Mouse (Mus musculus): ENCODE measurements around the gene Olfr223.
"Not testable (repeated sequence)": the region's sequence is repeated elsewhere in the genome, so short reads cannot be mapped to it uniquely, and the experiment has no call there.

Gene Olfr223

GRCm38 (mm10) chr11:59596950-59597349 lies 3.9 kb upstream of the Olfr223 start:
- no peak for DNase-seq (ENCODE audit: low spot score in 2 of 2)

- no peak for DNase-seq (ENCODE audit: low spot score in 2 of 2)
These were observed 3.0 kb upstream of the Olfr223 start for GRCm38 (mm10) chr11:59596091-59596490.

- DNase-seq (ENCODE audit: low spot score in 2 of 2) = no peak
These were observed 3.6 kb downstream of the Olfr223 start for GRCm38 (mm10) chr11:59589496-59589895.

- DNase-seq (ENCODE audit: low spot score in 2 of 2) = no peak
These were observed 8.6 kb downstream of the Olfr223 start for GRCm38 (mm10) chr11:59584539-59584938.

DNA sequence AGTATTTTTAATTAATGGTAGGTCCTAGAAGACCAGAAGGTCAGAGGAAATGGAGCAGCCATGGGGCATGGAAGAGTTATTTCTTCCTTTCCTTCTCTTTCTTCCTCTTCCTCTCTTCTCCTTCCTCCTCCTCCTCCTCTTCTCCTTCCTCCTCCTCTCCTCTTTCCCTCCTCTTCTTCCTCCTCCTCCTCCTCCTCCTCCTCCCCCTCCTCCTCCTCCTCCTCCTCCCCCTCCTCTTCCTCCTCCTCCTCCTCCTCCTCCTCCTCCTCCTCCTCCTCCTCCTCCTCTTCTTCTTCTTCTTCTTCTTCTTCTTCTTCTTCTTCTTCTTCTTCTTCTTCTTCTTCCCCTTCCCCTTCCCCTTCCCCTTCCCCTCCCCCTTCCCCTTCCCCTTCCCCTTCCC lies 17.0 kb downstream of the Olfr223 start, which contains the start of gene Olfr222:
Gene Olfr222 (minus strand): TSS at position 101 of the 400 bp plus-strand sequence.
- not testable (repeated sequence) for DNase-seq (ENCODE audit: low spot score in 2 of 2)

DNA sequence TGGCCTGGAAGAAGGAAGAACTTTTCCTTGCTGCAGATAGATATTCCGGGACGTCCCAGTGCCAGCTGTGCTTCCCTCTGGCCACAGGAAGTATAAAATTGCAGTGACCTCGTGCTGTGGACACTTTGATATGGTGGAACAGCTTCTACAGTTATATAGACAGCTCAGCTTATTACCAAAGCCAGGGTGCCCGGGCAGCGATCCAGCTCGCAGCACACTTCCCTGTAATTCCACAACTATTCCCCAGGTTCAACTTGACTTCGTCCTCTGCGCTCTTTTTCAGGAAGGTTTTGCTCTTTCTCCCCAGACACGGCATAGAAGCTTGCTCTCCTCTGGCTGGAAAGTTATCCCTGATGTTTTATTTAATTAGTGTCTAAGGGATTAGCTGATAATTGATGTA lies 17.4 kb downstream of the Olfr223 start:
- DNase-seq (ENCODE audit: low spot score in 2 of 2) = no peak

- DNase-seq (ENCODE audit: low spot score in 2 of 2) = no peak
These were observed 23.8 kb downstream of the Olfr223 start for GRCm38 (mm10) chr11:59569306-59569705.

- DNase-seq (ENCODE audit: low spot score in 2 of 2) = no peak
These were observed 30.3 kb downstream of the Olfr223 start for GRCm38 (mm10) chr11:59562837-59563236.

DNA sequence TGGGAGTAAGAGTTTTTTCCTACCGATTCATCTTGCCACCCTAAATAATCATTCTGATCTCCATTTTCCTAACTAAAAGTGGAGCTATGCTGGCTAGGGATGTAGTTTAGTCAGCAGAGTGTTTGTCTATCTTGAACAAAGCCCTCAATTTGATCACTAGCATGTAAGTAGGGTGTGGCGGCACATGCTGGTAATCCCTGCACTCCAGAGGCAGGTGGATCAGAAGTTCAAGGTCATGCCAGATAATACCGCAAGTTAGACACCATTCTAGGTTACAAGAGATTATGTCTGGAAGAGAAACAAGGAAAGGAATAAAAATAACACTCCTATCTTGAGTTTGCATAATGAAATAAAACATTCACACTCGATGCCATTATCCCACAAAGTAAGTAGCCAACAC lies 30.8 kb downstream of the Olfr223 start:
- DNase-seq (ENCODE audit: low spot score in 2 of 2) = no peak

DNA sequence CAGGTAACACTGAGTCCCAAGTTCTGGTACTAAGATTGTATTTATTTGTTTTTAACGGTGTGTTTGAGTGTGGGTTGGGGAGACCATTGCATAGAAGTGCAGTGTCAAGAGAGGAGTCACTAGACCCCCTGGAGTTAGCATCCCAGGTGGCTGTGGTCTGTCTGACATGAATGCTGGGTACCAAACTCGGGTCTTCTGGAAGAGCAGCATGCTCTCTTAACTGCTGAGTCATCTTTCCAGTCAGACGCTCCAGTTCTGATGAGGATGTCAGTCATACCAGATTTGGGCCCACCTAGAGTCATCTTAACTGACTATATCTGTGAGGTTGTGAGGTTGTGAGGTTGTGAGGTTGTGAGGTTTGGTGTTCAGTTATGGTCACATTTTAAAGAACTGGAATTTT lies 32.2 kb downstream of the Olfr223 start:
- DNase-seq (ENCODE audit: low spot score in 2 of 2) = no peak

DNA sequence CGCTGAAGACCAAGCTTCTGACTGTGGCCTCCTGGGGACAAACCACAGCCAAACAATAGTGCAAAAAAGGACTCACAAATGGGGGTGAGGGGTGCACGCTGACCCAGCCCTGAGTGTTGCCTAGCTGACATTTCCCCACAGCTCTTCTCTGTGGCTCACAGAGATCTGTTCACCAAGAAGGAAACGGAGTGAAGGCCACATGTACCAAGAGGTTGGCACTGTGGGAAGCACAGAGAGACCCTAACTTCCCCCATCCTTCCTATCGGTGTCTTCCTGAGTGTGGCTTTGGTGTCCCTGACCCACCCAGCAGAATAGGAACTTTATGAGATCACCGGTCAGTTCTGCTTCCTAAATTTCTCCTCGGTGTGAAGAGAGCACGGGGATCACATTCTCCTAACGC lies 38.6 kb downstream of the Olfr223 start:
- no peak for DNase-seq (ENCODE audit: low spot score in 2 of 2)

DNA sequence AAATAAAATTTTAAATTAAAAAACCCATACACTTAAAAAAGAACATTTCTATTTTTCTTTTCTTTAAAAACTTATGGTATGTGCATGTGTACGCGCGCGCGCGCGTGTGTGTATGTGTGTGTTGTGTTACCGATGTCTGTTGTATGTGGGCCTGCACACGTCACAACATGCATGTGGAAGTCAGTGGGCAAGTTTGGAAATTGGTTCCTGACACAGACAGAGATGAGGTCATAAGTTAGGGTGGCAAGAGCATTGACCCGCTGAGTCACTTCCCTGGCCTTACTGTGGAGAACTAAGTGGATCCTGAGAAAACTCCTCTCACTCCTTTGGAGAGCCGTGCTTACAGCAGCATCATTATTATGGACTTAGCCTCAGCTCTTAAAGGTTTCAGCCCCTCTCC lies 39.0 kb downstream of the Olfr223 start:
- no peak for DNase-seq (ENCODE audit: low spot score in 2 of 2)

GRCm38 (mm10) chr11:59544005-59544404 lies 49.1 kb downstream of the Olfr223 start:
- DNase-seq (ENCODE audit: low spot score in 2 of 2) = no peak

- DNase-seq (ENCODE audit: low spot score in 2 of 2) = no peak
These were observed 49.7 kb downstream of the Olfr223 start for GRCm38 (mm10) chr11:59543376-59543775.

GRCm38 (mm10) chr11:59542442-59542841 lies 50.6 kb downstream of the Olfr223 start:
- DNase-seq (ENCODE audit: low spot score in 2 of 2) = no peak

GRCm38 (mm10) chr11:59541324-59541723 lies 51.8 kb downstream of the Olfr223 start, which contains the start of gene Nlrp3:
Gene Nlrp3, plus strand, starts transcription at chr11:59541568.
- DNase-seq (ENCODE audit: low spot score in 2 of 2) = no peak

DNA sequence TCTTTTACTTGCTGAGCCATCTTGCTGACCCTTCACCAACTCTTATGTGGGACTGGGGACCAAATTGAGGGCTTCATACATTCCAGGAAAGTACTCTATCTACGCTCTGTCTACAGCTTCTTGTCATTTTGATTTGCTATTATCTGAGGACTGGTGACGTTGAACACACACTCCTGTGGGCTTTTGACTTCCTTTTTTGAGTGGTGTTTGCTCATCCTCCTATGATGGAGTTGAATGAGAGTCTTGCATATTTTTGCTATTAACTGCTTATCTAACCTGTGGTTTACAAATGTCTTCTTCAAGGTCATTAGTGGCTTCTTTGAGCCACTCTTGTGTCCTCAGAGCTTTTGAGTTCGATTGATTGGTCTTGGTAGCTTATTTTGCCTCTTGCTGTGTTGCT lies 53.0 kb downstream of the Olfr223 start:
- DNase-seq (ENCODE audit: low spot score in 2 of 2) = no peak

Measured in frontal cortex, postnatal 25 days (tissue).